Mouse (Mus musculus) frontal cortex, adult 2 months (tissue): ENCODE measurements around the gene Aifm2. TPM values are rescaled to one million over a fixed set of nuclear protein-coding genes. Genes with fewer than 3 reads are reported as not detected.

ENCODE experiments used
- DNase-seq, 2 experiments: peaks; one replicate each; pipeline ENCODE4 v3.0.0; 2022; ENCODE audit warnings: low spot score in 1 of 2; ENCODE audit errors: extremely low spot score in 1 of 2
- polyA plus RNA-seq: library from polyadenylated mRNA; depleted of rRNA; stranded (reverse); fragments of >200 nt; gene quantifications from 2 replicates; pipeline ENCODE4 v1.2.3, GENCODE M21; 2012; rRNA removed

Aifm2 gene
- polyA plus RNA-seq, 1 experiment: 13.3 TPM

GRCm38 (mm10) chr10:61759869-61760268 is 44.8 kb downstream of the Aifm2 start:
- DNase-seq: no peak

DNA sequence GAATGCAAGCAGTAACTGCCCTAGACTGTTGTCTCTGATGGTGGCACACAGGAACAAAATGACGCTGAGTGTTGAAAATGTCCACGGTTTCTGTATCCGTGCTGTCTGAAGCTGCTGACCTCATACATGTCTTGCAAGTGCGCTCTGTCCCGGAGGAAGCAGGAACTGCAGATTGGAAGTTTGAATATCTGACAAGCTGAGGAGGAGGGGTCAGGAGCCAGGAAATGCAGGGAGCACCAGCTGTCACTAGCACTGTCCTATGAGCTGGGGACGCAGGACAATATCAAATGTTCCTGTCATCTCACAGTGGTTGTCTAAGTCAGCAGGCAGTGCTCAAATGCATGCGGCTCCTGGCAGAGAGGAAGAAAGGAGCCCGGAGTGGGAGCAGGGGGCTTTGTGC is 49.6 kb downstream of the Aifm2 start:
- no peak for DNase-seq

DNA sequence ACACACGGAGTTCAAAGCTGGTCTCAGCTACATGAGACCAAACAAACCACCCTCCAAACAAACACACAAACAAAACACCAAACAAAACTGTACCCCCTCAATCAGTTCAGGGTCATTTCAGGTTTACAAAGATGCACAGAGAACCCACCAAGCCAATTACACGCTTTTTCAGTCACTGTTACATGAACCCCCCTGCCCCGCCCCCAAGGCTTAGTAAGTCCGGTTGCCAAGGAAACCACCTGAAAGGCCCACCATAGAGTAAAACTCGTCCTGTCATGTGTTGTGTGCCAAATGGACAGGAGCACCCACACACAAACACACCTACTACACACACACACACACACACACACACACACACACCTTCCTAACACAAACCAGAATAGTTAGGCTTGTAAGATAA is 50.5 kb downstream of the Aifm2 start:
- DNase-seq: no peak

- no peak for DNase-seq
These were observed 51.7 kb downstream of the Aifm2 start for GRCm38 (mm10) chr10:61766806-61767205.

DNA sequence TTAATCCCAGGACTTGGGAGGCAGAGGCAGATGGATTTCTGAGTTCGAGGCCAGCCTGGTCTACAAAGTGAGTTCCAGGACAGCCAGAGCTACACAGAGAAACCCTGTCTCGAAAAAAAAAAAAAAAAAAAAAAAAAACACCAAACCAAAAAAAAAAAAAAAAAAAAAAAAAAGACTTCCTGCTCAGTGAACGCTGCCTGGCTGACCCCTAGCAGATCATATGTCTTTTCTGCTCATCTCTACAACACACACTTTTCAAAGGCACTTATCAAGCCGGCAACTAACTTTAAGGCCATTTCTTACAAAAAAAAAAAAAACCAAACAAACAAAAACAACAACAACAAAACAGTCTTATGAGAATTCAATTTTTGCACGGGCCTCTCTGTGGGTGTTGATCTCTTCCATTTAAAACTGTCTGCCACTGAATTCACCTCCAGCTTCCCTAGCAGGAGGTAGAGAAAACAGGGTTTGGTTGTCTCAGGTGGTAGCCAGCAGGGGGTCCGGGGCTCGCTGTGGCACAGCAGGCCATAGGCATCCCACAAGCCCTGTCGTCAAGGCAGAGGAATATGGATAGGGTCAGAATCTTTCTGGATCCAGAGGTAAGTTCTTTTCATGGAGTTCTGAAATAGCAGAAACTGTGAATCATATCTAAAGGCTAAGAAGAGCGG is 66.5 kb downstream of the Aifm2 start:
- no peak for DNase-seq

GRCm38 (mm10) chr10:61782799-61783611 is 67.9 kb downstream of the Aifm2 start:
- DNase-seq: peak; percentile 38 to 75

GRCm38 (mm10) chr10:61783621-61784251 is 68.7 kb downstream of the Aifm2 start, which contains the start of gene H2afy2:
TSS of gene H2afy2 (minus strand) at chr10:61784147.
- peak; percentile 57 to 76 for DNase-seq

GRCm38 (mm10) chr10:61784414-61784813 is 69.4 kb downstream of the Aifm2 start:
- DNase-seq: no peak

GRCm38 (mm10) chr10:61787541-61788313 is 72.7 kb downstream of the Aifm2 start:
- no peak for DNase-seq

GRCm38 (mm10) chr10:61788499-61788898 is 73.4 kb downstream of the Aifm2 start:
- no peak for DNase-seq

Other genes starting within 250 kb of the Aifm2 start
- 20.3 and 22.3 TPM in 2 replicates for gene Lrrc20, start 239.5 kb upstream of the Aifm2 start, polyA plus RNA-seq
- gene Npffr1, start 119.8 kb upstream of the Aifm2 start, polyA plus RNA-seq: 1.3 and 1.4 TPM in 2 replicates
- gene Ppa1, start 66.7 kb upstream of the Aifm2 start, polyA plus RNA-seq: 105 and 113 TPM in 2 replicates
- 114 and 115 TPM in 2 replicates for gene Sar1a, start 35.0 kb upstream of the Aifm2 start, polyA plus RNA-seq
- 23.3 and 29.3 TPM in 2 replicates for gene Tysnd1, start 19.7 kb upstream of the Aifm2 start, polyA plus RNA-seq
- 25.1 and 28.8 TPM in 2 replicates for gene H2afy2, start 68.9 kb downstream of the Aifm2 start, polyA plus RNA-seq